Comparison of ENCODE assay signal across 8 mouse cellular contexts in the genomic region with DNA sequence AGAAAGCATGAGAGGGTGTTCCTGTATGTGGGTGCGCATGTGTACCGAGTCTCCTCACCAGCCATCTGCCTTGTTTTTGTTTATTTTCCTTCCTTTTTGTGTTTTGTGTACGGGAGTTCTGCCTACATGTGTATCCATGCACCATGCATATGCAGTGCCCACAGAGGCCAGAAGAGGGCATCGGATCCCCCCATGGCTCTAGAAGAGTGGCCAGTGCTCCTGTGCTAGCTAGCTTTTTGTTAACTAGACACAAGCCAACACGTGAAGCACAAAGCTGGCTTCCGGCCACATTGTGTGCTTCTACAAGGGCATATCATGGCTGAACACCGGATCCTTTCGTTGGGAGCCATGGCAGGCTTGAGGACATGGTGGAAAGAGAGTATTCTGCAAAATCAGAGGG. TPM values are rescaled to one million over a fixed set of nuclear protein-coding genes. Genes with fewer than 3 reads are reported as not detected.
A peak's percentile ranks its signal among the peaks of the same experiment; 100 is the strongest.
DNase-seq lines count a peak whose midpoint lies in the region; ATAC-seq and TF ChIP-seq lines count a peak whose summit lies in the region.

No protein-coding gene starts in this region.

- H3K36me3 ChIP-seq in ES-Bruce4 (ENCODE audit: control insufficient read depth, insufficient read depth, low read length, poor library complexity, severe bottlenecking): no peaks in the 10 kb centered on the region
- H3K36me3 ChIP-seq in limb, embryonic 10.5 days: no peaks in the 10 kb centered on the region
- no peaks in the 10 kb centered on the region for H3K36me3 ChIP-seq in neural tube, embryonic 14.5 days (ENCODE audit: control insufficient read depth, insufficient read depth, low read length)

- TF ChIP-seq POLR2A in ES-Bruce4 (IDR thresholded peaks at IDR 0.05; ENCODE audit: insufficient read depth, low read length): no peak

- no peaks in the 10 kb centered on the region for H3K4me1 ChIP-seq in ES-Bruce4 (ENCODE audit: control insufficient read depth, insufficient read depth, low read length)
- 0 out of 2 replicates have a peak, but pooled peaks cover 3% of the 10 kb centered on the region for H3K4me1 ChIP-seq in limb, embryonic 10.5 days
- H3K4me1 ChIP-seq in neural tube, embryonic 14.5 days (ENCODE audit: control insufficient read depth, insufficient read depth, low read length): no peaks in the 10 kb centered on the region

- intact Hi-C loops in left cerebral cortex, postnatal 25 days (cut with DNase I): no loop called here

- H3K4me2 ChIP-seq in neural tube, embryonic 14.5 days (ENCODE audit: low read depth, low read length): no peak overlapping the region

- no peak overlapping the region for H3K9ac ChIP-seq in ES-Bruce4 (ENCODE audit: low read depth, poor library complexity, severe bottlenecking)
- H3K9ac ChIP-seq in neural tube, embryonic 14.5 days (replicated peaks; ENCODE audit: low read depth, low read length): no peak overlapping the region

- DNase-seq in layer of hippocampus, adult 11-12 months (ENCODE audit: low spot score): peak; percentile 46
- no peak for DNase-seq in layer of hippocampus, adult 9-11 months
- DNase-seq in adrenal gland, adult 2 months: peak; percentile 55
- DNase-seq in embryo, embryonic 9.5 days (ENCODE audit: extremely low spot score): peak; percentile 57
- peak; percentile 79 for DNase-seq in limb, embryonic 10.5 days (ENCODE audit: low spot score)
- no peak for DNase-seq in left cerebral cortex, postnatal 25 days (ENCODE audit: low spot score in 2 of 2)

- TF ChIP-seq CTCF in ES-Bruce4 (IDR thresholded peaks at IDR 0.05; ENCODE audit: low read depth, low read length): peak; percentile 75

- no peak overlapping the region for H3K27ac ChIP-seq in ES-Bruce4 (ENCODE audit: insufficient read depth, low read length)
- no peak overlapping the region for H3K27ac ChIP-seq in limb, embryonic 10.5 days
- H3K27ac ChIP-seq in neural tube, embryonic 14.5 days (ENCODE audit: low read depth, low read length): no peak overlapping the region

- no peaks in the 10 kb centered on the region for H3K27me3 ChIP-seq in ES-Bruce4 (ENCODE audit: control insufficient read depth, insufficient read depth, low read length, poor library complexity, severe bottlenecking)
- H3K27me3 ChIP-seq in limb, embryonic 10.5 days (ENCODE audit: low read depth, poor library complexity, severe bottlenecking): no peaks in the 10 kb centered on the region
- H3K27me3 ChIP-seq in neural tube, embryonic 14.5 days (ENCODE audit: control insufficient read depth, insufficient read depth, low read length): no peaks in the 10 kb centered on the region

- WGBS in limb, embryonic 10.5 days: 47% methylated on average over 8 of the region's 8 CpGs
- WGBS in neural tube, embryonic 14.5 days: 40% methylated on average over 8 of the region's 8 CpGs

- TF ChIP-seq EP300 in ES-Bruce4 (IDR thresholded peaks at IDR 0.05; ENCODE audit: insufficient read depth, low read depth, low read length): no peak

- ATAC-seq in neural tube, embryonic 14.5 days (ENCODE audit: low read depth): peak; percentile 81; the same call in 1 of the 2 replicates

- no peak overlapping the region for H3K4me3 ChIP-seq in ES-Bruce4 (ENCODE audit: low read depth, low read length)
- H3K4me3 ChIP-seq in limb, embryonic 10.5 days: no peak overlapping the region
- H3K4me3 ChIP-seq in neural tube, embryonic 14.5 days (ENCODE audit: low read depth, low read length): no peak overlapping the region

- no peaks in the 10 kb centered on the region for H3K9me3 ChIP-seq in ES-Bruce4 (replicated peaks; ENCODE audit: control insufficient read depth, insufficient read depth, low read length, poor library complexity, severe bottlenecking)
- no peaks in the 10 kb centered on the region for H3K9me3 ChIP-seq in limb, embryonic 10.5 days (replicated peaks)
- no peaks in the 10 kb centered on the region for H3K9me3 ChIP-seq in neural tube, embryonic 14.5 days (ENCODE audit: control insufficient read depth, low read length)

RNA-seq across cellular contexts. Expression of a gene that starts 24.3 kb away (rescaled TPM):
- 7.6 and 10.5 TPM in 2 replicates for polyA plus RNA-seq in ES-Bruce4 (2011; ENCODE audit: insufficient read depth, insufficient read length, low read depth, missing spikeins)
- 10 to 100 TPM in 1 of 2 experiments, 1 to 10 TPM in 1; 8.4 to 12.5 TPM for total RNA-seq in adrenal gland, adult 2 months (2021)
- polyA plus RNA-seq in adrenal gland, adult 2 months (2012; rRNA removed): 11.2 and 13.1 TPM in 2 replicates
- polyA plus RNA-seq in limb, embryonic 10.5 days (2016; fragmentation: Nextera tagmentation; extraction: Ambion mirVana): 5.3 and 7.5 TPM in 2 replicates
- polyA plus RNA-seq in neural tube, embryonic 14.5 days (2014; fragmentation: Nextera tagmentation; extraction: Ambion mirVana): 9.0 and 9.3 TPM in 2 replicates
- 1 to 10 TPM; 5.0 to 7.6 TPM for total RNA-seq in left cerebral cortex, postnatal 25 days (2021)

RNA-seq across cellular contexts. Expression of a gene that starts 34.2 kb away (rescaled TPM):
- 21.9 and 27.4 TPM in 2 replicates for polyA plus RNA-seq in ES-Bruce4 (2011; ENCODE audit: insufficient read depth, insufficient read length, low read depth, missing spikeins)
- 10 to 100 TPM; 41.4 to 46.7 TPM for total RNA-seq in adrenal gland, adult 2 months (2021)
- 72.1 and 82.5 TPM in 2 replicates for polyA plus RNA-seq in adrenal gland, adult 2 months (2012; rRNA removed)
- polyA plus RNA-seq in limb, embryonic 10.5 days (2016; fragmentation: Nextera tagmentation; extraction: Ambion mirVana): 34.3 and 37.3 TPM in 2 replicates
- polyA plus RNA-seq in neural tube, embryonic 14.5 days (2014; fragmentation: Nextera tagmentation; extraction: Ambion mirVana): 34.1 and 35.7 TPM in 2 replicates
- total RNA-seq in left cerebral cortex, postnatal 25 days (2021): 10 to 100 TPM; 59.4 to 69.2 TPM

Comparison
In these comparisons a context has a peak if more than half of its experiments do, and no peak if none do; other contexts are left out.
1. DNase-seq: peak in layer of hippocampus, adult 11-12 months (single experiment), adrenal gland, adult 2 months (single experiment), embryo, embryonic 9.5 days (single experiment) and limb, embryonic 10.5 days (single experiment); none in layer of hippocampus, adult 9-11 months (single experiment) and left cerebral cortex, postnatal 25 days (0 of 2).